Mouse (Mus musculus) heart, postnatal 10 days (tissue): ENCODE measurements around the gene Muc1. TPM values are rescaled to one million over a fixed set of nuclear protein-coding genes. Genes with fewer than 3 reads are reported as not detected.

Experiments used
- DNase-seq, 2 experiments: peaks; one replicate each; pipeline ENCODE4 v3.0.0; 2021
- intact Hi-C: fragments of 180-260 bp; cut with DNase I; formaldehyde crosslinking; loops from one replicate; pipeline ENCODE4 v1.15.1; 2025
- total RNA-seq, 2 experiments: library from RNA; stranded (reverse); gene quantifications; 2 replicates each; pipeline ENCODE4 v1.2.3; 2021

Gene Muc1
- total RNA-seq, 2 experiments from 2014 or later: 0.20 to 0.34 TPM

DNA sequence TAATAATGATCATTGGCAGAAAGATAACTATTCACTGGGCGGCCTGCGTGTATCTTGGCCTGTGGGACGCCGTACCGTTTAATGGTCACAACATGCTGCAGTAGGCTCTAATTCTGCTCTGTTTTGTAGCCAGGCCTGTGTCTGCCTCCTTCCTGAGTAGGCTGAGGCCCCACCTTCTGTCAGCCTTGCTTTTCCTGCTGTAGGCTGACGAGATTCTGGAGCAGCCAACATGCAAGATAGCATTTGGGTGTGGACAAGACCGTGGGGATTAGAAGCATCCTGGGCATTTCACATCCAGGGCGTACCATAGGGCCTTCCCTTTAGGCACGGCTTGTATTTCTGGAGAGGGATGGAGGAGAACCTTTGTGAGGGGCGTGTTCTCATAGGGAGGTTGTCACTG is 33.6 kb downstream of the Muc1 start:
- intact Hi-C loops: no loop called here
- peak; percentile 54 to 64 for DNase-seq

DNA sequence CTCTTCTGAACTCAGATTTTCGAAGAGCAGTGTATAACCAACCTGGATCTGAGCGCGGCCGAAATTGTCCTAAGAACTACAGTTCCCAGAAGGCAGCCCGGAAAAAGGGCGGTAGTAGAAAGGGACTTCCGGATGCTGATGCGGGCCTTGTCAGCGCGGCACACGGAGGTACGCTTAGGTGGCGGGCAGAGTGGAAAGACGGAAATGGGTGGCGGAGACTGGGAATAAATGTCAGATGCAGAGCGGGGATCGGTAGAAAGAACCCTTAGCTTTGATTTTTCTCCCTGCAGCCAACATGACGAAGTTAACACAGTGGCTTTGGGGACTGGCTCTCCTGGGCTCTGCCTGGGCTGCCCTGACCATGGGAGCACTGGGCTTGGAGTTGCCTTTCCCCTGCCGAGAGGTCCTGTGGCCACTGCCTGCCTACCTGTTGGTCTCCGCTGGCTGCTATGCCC is 37.6 kb downstream of the Muc1 start:
- peak; percentile 85 to 87 for DNase-seq
- intact Hi-C loops: no loop called here

DNA sequence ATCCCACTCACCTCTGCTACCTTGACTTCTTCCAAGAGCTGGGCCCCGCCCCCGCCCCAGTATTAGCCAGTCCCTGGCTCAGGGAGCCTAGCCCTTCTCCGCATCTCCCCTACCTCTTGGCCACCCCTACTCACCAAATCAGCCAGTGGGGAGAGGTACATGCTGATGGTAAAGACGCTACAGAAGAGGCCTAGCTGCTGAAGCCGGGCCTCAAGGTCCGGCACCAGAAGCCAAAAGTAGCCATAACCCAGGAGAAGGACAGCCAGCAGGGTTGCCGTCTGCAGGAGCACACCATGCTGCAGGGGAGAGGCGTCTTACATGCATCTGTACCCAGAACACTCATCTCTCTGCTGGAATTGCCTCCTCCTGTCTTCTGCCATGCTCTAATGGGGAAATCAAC is 40.1 kb downstream of the Muc1 start:
- intact Hi-C loops: no loop called here
- no peak for DNase-seq

DNA sequence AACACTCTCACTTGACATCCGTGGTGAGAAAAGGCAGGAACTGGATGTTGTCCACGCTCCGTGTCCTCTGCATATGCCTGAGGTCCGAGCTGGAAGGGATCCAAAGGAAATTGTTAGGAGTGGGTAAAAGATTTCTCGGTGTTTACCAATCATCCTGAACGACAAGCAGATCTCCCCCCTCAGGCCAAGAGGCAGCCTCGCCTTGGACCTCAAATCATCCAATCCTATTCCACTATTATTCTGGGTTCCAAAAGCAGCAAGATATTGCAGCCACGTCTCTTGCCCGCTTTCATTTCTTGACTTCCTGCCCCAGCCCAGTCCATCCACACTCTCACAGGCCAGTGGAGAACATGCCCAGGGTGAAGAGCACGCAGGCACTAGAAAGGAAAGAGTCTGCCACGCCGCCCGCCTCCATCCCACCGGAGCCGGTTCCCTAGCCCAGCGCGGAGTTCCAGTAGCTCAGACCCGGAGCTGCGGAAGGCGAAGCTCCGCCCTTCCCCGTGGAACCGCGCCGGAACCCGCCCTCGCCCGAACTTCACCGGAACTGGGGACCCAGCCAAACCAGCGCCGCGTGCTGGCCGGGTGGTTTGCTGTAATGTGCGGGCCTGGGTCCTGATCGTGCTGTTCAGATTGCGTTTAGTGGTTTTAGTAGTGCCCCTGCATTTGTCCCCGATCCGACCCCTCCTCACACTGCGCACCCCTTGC is 41.3 kb downstream of the Muc1 start, which contains the start of gene Slc50a1:
TSS of gene Slc50a1 (minus strand) at position 520 of the 705 bp plus-strand sequence.
- peak; percentile 93 for DNase-seq
- intact Hi-C loops: no loop called here

DNA sequence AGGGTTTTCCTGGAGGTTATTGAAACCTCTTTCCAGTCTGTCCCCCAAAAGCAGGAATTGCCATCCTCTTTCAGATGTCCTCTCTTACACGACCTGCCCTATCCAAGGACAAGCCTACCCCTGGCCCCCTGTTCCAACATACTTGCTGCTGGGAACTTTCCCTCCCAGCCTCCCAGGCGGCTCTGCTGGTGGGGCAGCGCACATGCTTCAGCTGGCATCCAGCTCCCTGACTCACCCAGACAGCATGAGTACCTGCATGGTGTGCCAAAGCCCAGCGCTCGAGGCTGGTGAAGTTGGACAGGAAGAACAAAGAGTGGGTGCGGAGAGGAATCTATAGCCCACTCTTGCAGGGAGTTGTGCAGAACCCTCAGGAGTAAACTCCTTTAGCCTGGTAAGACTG is 42.0 kb downstream of the Muc1 start:
- intact Hi-C loops: no loop called here
- peak; percentile 77 to 83 for DNase-seq

DNA sequence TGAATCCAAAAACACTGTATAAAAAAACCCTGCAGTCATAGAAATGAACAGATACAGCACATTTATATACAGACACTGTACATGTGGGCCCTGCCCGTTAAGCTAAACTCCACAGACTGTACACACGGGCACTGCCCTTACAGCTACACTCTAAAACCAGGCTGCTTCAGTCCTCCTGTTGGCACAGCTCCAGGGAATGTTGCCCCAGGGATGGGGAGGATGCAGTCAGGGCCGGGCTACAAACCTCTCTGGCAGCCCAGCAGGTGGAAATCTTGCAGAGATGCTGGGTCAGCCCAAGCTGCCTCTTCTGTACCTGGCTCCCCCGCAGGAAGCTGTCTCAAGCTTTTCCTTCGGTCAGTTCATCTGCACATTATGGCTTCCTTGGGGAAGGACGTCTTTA is 42.9 kb downstream of the Muc1 start:
- intact Hi-C loops: no loop called here
- peak in 1 of 2 experiments; percentile 60 for DNase-seq

DNA sequence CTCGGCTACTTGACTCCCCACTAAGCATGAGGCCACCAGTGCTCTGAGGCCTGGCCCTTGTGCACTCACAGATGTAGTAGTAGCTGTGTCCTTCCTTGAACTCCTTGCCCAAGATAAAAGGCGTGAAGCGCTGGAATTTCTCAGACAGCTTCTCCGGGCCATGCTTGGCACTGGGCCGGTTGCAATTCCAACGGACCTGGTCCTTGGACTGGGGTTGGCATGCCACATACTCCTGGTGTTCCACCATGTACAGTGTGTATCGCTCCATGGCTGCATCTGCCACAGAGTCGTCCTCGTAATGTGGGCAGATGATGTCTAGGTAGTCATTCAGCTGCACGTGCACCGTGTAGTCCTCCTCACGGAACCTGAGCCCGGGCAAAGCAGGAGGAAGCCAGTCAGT is 47.2 kb downstream of the Muc1 start:
- DNase-seq: no peak
- intact Hi-C loops: no loop called here

DNA sequence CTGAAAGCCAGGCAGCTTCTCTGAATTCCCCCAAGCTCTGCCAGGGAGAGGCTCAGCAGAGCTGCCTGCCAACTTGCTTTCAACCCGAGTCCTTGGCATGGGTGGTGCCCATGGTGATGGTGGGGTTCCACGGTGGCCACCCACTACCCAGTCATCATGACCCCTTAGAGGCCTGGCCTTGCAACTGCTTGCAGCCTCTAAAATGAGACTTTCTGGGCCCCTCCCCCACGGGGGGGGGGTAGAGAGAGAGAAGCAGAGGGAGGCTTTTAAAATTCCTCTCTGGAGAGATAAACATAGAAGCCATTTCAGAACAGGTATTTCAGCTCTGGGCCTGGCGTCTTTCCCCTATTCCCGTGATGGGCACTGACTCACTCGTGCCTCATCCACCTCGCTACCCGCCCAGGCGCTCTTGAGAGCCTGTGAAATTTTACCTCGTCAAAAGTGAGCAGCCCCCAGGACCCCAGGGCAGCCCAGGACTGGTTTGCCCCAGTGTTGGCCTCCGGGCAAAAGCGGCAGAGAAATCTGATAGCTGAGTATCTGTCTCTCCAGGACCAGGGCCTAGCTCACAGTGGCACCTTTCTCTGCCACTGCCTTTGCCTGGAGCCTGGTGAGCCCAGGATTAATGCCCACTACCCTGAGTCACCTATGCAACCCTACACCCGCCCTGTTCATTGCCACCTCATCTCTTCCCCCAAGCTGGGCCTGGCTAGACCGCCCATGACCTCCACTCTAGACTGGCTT is 48.6 kb downstream of the Muc1 start:
- intact Hi-C loops: no loop called here
- DNase-seq: peak; percentile 77 to 78

DNA sequence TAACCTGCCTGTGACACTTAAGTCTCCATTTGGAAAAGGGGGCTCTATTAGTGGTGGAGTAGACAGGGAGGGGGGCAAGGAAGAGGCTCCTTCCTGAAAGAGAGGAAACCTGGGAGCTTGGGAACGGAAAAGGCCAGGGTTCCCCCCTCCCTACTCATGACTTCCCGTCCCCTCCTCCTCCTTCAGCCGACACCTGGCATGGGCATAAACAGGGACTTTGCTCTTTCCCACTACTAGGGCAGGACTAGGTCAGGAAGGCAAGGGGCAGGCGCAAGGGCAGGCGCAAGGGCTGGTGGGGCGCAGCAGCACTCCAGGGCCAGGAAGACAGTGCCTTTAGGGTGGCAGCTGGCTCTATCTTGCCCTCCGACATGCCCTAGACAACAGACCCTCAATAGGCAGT is 49.2 kb downstream of the Muc1 start:
- intact Hi-C loops: no loop called here
- DNase-seq: peak; percentile 75 to 77

DNA sequence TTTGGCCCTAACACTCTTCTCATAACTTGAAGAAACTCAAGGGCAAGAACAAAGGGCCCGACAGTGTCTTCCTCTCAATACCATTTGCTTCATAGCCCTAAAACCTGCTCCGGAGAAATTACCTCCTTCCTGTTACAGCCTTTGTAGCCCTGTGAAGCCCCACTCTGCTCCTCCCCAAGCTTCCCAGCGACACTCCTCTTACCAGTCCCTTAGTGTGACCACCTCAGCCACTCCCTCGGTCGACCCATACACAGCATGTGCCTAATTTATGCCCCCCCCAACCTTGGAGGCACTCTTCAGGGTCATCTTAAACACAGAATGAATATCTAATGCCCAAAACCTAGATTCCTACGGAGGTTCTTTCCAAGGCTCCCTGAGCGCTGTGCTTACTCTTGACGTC is 49.8 kb downstream of the Muc1 start:
- DNase-seq: peak in 1 of 2 experiments; percentile 42
- intact Hi-C loops: no loop called here

DNA sequence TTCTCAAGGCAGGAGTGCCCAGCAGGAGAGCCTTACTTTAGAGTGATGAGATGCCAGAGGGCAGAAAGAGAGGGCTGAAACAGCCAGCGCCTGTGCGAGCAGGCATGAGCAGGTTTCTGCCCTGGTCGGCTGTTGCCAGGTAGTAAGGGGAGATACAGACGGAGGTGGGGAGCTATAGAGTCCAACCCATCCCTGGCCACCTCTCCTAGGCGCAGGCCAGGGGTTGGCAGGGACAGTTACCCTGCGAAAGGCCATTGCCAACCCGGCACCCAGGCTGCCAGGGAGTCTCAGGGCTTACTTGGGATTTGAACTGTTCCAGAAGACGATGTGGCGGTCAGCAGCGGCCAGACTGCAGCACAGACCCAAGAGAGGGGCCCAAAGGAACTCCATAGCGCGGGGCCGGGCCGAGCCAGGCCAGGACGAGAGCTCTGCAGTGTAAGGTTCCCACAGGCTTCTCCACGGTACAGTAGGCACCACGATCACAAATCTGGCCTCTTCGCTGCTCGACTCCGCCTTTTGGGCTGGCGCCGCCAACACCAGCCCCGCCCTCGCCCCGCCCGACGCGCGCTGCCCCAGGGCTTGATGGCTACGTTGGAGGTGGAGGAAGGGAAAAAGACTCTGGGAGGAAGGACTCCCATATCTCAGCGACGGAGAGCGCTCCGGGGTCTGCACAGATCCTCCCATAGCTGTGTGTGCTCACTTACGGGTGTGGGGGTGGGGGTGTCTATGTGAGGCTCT is 50.5 kb downstream of the Muc1 start:
- intact Hi-C loops: no loop called here
- peak; percentile 91 for DNase-seq

DNA sequence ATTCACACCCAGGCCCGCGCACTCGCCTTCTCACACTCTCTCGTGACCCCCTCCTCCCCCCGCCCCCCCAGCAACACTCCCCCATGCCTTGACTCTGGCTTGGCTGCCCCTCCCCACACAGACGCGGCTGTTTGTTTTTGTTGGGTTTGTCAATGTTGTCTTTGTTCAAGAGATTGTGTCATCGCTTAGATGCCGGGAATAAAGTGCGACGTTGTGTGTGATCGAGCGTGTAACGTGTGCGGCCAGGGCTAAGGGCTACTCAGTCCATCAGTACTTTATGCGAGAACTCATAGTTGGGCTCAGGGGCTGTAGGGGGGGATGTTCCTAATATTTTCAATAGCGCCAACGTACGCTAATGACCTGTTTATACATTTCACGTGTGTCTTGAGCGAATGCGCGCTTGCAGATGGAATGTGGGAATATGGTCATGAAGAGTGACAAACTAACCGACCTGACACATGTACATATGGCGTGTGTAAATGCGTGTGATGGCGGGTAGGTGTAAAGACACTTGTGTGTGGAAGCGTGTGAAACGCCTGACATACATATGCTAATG is 51.3 kb downstream of the Muc1 start:
- intact Hi-C loops: no loop called here
- DNase-seq: peak; percentile 43 to 60

DNA sequence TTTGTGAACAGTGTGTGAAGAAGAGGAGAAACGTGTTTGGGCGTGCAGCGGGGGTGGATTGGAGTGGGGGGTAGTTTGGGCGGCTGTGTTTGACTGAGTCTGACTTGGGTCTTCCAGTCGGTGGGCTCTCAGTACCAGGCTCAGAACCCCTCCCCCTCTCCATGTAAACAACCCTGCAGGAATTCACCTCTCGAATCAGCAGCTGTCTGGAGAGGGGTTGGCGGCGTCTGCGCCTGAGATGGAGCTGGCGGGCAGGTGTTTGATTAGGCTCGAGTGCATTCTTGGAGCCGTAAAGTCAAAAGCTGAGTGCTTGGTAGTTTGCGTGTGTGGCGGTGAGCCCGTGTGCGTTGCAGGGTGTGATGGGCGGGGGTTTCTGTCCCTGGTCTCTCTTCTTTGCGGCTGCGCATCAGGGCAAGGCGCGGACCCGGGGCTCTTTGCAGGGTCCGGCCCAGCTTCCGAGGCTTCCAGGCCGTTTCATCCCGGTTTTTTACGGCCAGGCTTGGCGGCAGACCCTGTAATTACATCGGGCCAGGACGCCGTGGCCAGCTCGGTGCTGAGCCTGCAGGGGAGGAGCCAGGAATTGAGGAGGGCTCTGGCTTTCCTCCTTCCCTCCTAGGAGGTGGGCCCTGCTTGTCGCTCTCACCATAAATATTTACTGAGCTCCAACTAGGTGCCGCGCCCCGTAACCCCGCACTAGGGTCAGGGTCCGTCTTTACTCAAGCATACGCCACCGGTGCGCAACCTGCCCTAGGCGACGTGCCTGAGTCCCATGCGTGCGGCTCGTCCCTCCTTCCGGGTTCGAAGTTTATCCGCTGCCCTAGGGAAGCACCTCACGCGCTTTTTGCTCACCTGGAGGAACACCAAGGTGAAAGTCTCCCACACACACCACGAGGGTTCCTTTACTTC is 52.0 kb downstream of the Muc1 start, which contains the start of gene Efna1:
TSS of gene Efna1 (minus strand) at position 537 of the 906 bp plus-strand sequence.
- peak; percentile 70 to 72 for DNase-seq
- intact Hi-C loops: no loop called here

DNA sequence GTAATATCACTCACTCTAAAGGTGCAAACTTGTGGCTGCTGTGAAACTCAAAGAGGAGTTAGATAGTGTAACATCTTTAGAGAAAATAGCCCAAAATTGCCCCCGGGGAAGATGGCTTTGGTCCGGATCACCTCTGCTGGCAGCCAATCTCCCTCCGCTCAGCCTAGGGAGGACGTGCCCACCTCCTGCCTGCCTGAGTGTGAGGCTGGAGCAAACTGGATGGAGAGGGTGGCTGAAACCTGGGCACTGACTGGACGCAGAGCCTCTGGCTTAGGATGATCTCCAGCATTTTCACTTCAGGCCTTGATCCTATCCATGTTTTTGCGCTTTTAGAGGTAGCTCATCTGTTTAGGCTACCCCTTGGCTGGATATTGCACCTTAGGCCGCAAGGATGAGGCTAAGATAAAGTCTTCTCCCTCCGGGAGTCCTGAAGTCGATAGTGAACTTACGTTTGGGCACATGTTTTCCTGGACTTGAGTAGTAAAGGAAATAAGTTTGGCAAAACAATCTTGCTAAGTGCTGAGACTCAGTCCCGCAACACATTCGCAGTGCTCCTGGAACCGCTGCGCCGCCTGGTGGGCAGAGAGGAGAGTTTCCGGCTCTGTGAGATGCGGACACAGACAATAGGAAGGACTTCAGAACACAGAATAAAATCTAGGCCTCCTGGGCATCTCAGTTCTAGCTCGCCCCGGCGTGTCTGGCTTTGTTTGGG is 52.9 kb downstream of the Muc1 start:
- intact Hi-C loops: loop anchor here (1.0 to 2.0 kb wide), 3 partner anchors 27 to 35 kb away; partner anchors contain the start of gene Trim46
- peak; percentile 90 to 95 for DNase-seq

DNA sequence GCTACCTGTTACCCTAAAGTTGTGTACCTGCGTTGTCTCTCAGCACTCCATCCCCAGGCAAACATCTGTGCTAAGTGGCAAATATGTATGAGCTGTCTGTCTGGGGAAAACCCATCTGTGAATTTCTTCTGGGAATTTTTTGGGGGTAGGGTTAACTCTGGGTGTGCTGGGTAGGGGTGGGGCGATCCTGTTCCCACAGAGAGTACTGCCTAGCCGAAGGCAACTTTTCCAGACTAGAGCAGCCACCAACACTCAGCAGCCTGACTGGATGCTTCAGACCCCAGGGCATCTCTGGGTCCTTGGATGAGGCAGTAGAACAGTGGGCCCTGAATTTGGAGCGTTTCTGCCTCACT is 53.4 kb downstream of the Muc1 start:
- intact Hi-C loops: loop anchor here (1.0 to 2.0 kb wide), 3 partner anchors 27 to 36 kb away; partner anchors contain the start of gene Trim46
- DNase-seq: no peak
